ENCODE assay signal across 7 mouse cellular contexts in genomic region chr6:23132573-23133181, GRCm38 (mm10). TPM values are rescaled to one million over a fixed set of nuclear protein-coding genes. Genes with fewer than 3 reads are reported as not detected.
DNase-seq lines count a peak whose midpoint lies in the region; ATAC-seq and TF ChIP-seq lines count a peak whose summit lies in the region.

Gene Aass, minus strand, starts transcription at chr6:23132986.

- DNase-seq in adrenal gland, adult 18-20 months (ENCODE audit: low spot score in 2 of 2) = peak; percentile 25 to 36
- peak; percentile 30 for DNase-seq in embryo, embryonic 11.5 days (ENCODE audit: low read depth, low spot score)
- DNase-seq in heart, embryonic 10.5 days (ENCODE audit: low spot score) = no peak
- DNase-seq in kidney, adult 2 months = peak; percentile 91
- peak; percentile 42 for DNase-seq in liver, embryonic 11.5 days (ENCODE audit: low spot score)
- peak; percentile 43 for DNase-seq in neural tube, embryonic 11.5 days (ENCODE audit: low spot score)
- DNase-seq in thymus, postnatal 36 days = no peak

- no peak for TF ChIP-seq CTCF in kidney, adult 2 months (conservative IDR thresholded peaks at IDR 0.05; ENCODE audit: insufficient read depth, insufficient read length, low read depth, low read length)

- 0 out of 2 replicates have a peak within 1 kb of the TSS, but pooled peaks have one; percentile 13 for H3K9ac ChIP-seq in liver, embryonic 11.5 days (ENCODE audit: low read depth, low read length)
- no peak within 1 kb of the TSS for H3K9ac ChIP-seq in neural tube, embryonic 11.5 days (ENCODE audit: low read length)

- TF ChIP-seq POLR2A in kidney, adult 2 months (IDR thresholded peaks at IDR 0.05; ENCODE audit: low read depth, low read length) = no peak

- WGBS in heart, embryonic 10.5 days = 1% methylated on average over 20 of the region's 20 CpGs
- WGBS in kidney, adult 2 months = 2% methylated on average over 20 of the region's 20 CpGs
- under 1% methylated on average over 20 of the region's 20 CpGs for WGBS in liver, embryonic 11.5 days
- WGBS in neural tube, embryonic 11.5 days = under 1% methylated on average over 20 of the region's 20 CpGs

- H3K9me3 ChIP-seq in heart, embryonic 10.5 days = no peaks in the 10 kb centered on the region
- H3K9me3 ChIP-seq in liver, embryonic 11.5 days (ENCODE audit: control insufficient read depth, low read length) = no peaks in the 10 kb centered on the region
- no peaks in the 10 kb centered on the region for H3K9me3 ChIP-seq in neural tube, embryonic 11.5 days (ENCODE audit: control insufficient read depth, low read length)

- H3K36me3 ChIP-seq in heart, embryonic 10.5 days = no peaks in the 10 kb centered on the region
- no peaks in the 10 kb centered on the region for H3K36me3 ChIP-seq in kidney, adult 2 months (ENCODE audit: control insufficient read depth, insufficient read depth, low read length)
- H3K36me3 ChIP-seq in liver, embryonic 11.5 days (ENCODE audit: control insufficient read depth, insufficient read depth, low read length) = no peaks in the 10 kb centered on the region
- no peaks in the 10 kb centered on the region for H3K36me3 ChIP-seq in neural tube, embryonic 11.5 days (ENCODE audit: control insufficient read depth, insufficient read depth, low read length)

- H3K4me2 ChIP-seq in liver, embryonic 11.5 days = peak within 1 kb of the TSS; percentile 60
- peak within 1 kb of the TSS; percentile 59 for H3K4me2 ChIP-seq in neural tube, embryonic 11.5 days (ENCODE audit: low read depth)

- H3K4me1 ChIP-seq in heart, embryonic 10.5 days = no peaks in the 10 kb centered on the region; the same call in 1 of the 2 replicates
- peaks cover 9% of the 10 kb centered on the region; the same call in 1 of the 2 replicates for H3K4me1 ChIP-seq in kidney, adult 2 months (ENCODE audit: control insufficient read depth, insufficient read depth, low read length)
- H3K4me1 ChIP-seq in liver, embryonic 11.5 days (replicated peaks; ENCODE audit: control insufficient read depth, insufficient read depth, low read length) = no peaks in the 10 kb centered on the region
- peaks cover 4% of the 10 kb centered on the region; the same call in 1 of the 2 replicates for H3K4me1 ChIP-seq in neural tube, embryonic 11.5 days (ENCODE audit: control insufficient read depth, insufficient read depth, low read length)

- peak within 1 kb of the TSS; percentile 47; the same call in 1 of the 2 replicates for H3K27ac ChIP-seq in heart, embryonic 10.5 days
- peak within 1 kb of the TSS; percentile 87 for H3K27ac ChIP-seq in kidney, adult 2 months (ENCODE audit: insufficient read depth, low read depth, low read length)
- no peak within 1 kb of the TSS for H3K27ac ChIP-seq in liver, embryonic 11.5 days (ENCODE audit: low read depth, low read length)
- H3K27ac ChIP-seq in neural tube, embryonic 11.5 days (ENCODE audit: low read depth, low read length) = no peak within 1 kb of the TSS

- ATAC-seq in liver, embryonic 11.5 days (replicated peaks; ENCODE audit: low FRiP score) = peak; percentile 79
- ATAC-seq in neural tube, embryonic 11.5 days (ENCODE audit: insufficient read depth, low FRiP score, low TSS enrichment) = peak; percentile 83

- H3K4me3 ChIP-seq in heart, embryonic 10.5 days = peak within 1 kb of the TSS; percentile 64
- H3K4me3 ChIP-seq in kidney, adult 2 months (ENCODE audit: insufficient read depth, low read depth, low read length) = peak within 1 kb of the TSS; percentile 57
- peak within 1 kb of the TSS; percentile 44 for H3K4me3 ChIP-seq in liver, embryonic 11.5 days (ENCODE audit: low read depth, low read length)
- H3K4me3 ChIP-seq in neural tube, embryonic 11.5 days (ENCODE audit: low read depth, low read length) = peak within 1 kb of the TSS; percentile 32

- H3K27me3 ChIP-seq in heart, embryonic 10.5 days (ENCODE audit: insufficient read depth, poor library complexity, severe bottlenecking) = peaks cover 9% of the 10 kb centered on the region; the same call in 1 of the 2 replicates
- H3K27me3 ChIP-seq in kidney, adult 2 months (replicated peaks; ENCODE audit: control insufficient read depth, insufficient read depth, low read length) = no peaks in the 10 kb centered on the region
- H3K27me3 ChIP-seq in liver, embryonic 11.5 days (replicated peaks; ENCODE audit: control insufficient read depth, insufficient read depth, low read length) = no peaks in the 10 kb centered on the region
- no peaks in the 10 kb centered on the region for H3K27me3 ChIP-seq in neural tube, embryonic 11.5 days (ENCODE audit: control insufficient read depth, insufficient read depth, low read length)

RNA-seq across cellular contexts. Expression of gene Aass, which starts in this region (rescaled TPM):
- total RNA-seq in adrenal gland, adult 18-20 months (2021) = 1 to 10 TPM in 1 of 2 experiments, under 1 TPM in 1; 0.54 to 3.3 TPM
- polyA plus RNA-seq in heart, embryonic 10.5 days (2016; fragmentation: Nextera tagmentation; extraction: Ambion mirVana) = 1.2 and 6.0 TPM in 2 replicates
- polyA plus RNA-seq in kidney, adult 2 months (2012; rRNA removed) = 92.7 and 114 TPM in 2 replicates
- polyA plus RNA-seq in liver, embryonic 11.5 days (2014; fragmentation: Nextera tagmentation; extraction: Ambion mirVana) = 21.7 and 26.6 TPM in 2 replicates
- 1.1 and 1.3 TPM in 2 replicates for polyA plus RNA-seq in neural tube, embryonic 11.5 days (2014; fragmentation: Nextera tagmentation; extraction: Ambion mirVana)

Comparison
In these comparisons a context has a peak if more than half of its experiments do, and no peak if none do; other contexts are left out.
1. DNase-seq: peak in adrenal gland, adult 18-20 months (2 of 2), embryo, embryonic 11.5 days (single experiment), kidney, adult 2 months (single experiment), liver, embryonic 11.5 days (single experiment) and neural tube, embryonic 11.5 days (single experiment); none in heart, embryonic 10.5 days (single experiment) and thymus, postnatal 36 days (0 of 2).
2. H3K27ac ChIP-seq: peak in heart, embryonic 10.5 days (single experiment) and kidney, adult 2 months (single experiment); none in liver, embryonic 11.5 days (single experiment) and neural tube, embryonic 11.5 days (single experiment).
3. Peak in every context shown above with its lines, with median percentiles within 50 percentile points of each other: H3K4me3 ChIP-seq.